Mouse (Mus musculus) CD4-positive helper T cell, adult 2 months (primary cell): ENCODE measurements around the gene Tex47.

Experiments
- DNase-seq: peaks from one replicate; pipeline ENCODE4 v3.0.0-alpha.2; 2012; ENCODE audit warnings: low read depth, missing footprints, low spot score

The Tex47 gene

GRCm38 (mm10) chr5:7303819-7304218 is at the start of gene Tex47:
Gene Tex47 (plus strand): TSS chr5:7304119.
- DNase-seq, result no peak

GRCm38 (mm10) chr5:7276659-7277455 is 27.1 kb upstream of the Tex47 start:
- DNase-seq, result no peak

DNA sequence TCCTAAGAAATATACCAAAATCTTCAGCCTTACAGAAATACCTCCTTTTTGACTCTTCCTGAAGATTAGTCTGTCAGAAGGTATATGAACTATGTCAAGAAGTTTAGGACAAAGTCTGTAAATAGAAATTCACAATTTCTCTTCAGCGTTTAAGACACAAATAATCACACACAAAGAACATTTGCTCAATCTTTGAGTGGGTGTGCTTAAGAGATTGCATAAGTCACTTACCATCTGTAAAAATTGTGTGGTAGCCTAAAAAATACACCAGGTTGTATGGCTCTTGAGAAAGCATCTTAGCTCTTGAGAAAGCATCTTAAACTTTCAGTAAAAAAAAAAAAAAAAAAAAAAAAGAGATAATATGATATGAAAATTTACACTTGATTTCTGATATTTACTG is 19.6 kb upstream of the Tex47 start:
- no peak for DNase-seq

GRCm38 (mm10) chr5:7302969-7303368 is 950 bp upstream of the Tex47 start:
- DNase-seq, result no peak

DNA sequence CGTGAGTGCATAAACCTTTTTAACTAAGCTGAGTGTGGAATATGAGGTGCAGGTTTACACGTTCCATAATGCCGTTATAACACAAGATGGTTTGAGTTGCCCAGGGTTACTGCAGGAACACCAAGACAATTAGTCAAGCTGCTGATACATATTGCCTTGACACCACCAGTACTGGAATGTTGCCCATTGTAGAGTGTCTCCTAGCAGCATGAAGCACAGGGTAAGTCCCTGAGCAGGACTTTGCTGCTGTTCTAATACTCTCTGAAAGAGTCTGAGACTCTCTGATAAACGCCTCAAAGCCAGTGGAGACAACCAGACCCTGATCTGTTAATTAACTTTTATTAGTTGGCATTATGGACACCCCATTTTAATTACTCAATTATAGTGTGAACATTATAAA is 21.7 kb downstream of the Tex47 start:
- DNase-seq, result no peak

DNA sequence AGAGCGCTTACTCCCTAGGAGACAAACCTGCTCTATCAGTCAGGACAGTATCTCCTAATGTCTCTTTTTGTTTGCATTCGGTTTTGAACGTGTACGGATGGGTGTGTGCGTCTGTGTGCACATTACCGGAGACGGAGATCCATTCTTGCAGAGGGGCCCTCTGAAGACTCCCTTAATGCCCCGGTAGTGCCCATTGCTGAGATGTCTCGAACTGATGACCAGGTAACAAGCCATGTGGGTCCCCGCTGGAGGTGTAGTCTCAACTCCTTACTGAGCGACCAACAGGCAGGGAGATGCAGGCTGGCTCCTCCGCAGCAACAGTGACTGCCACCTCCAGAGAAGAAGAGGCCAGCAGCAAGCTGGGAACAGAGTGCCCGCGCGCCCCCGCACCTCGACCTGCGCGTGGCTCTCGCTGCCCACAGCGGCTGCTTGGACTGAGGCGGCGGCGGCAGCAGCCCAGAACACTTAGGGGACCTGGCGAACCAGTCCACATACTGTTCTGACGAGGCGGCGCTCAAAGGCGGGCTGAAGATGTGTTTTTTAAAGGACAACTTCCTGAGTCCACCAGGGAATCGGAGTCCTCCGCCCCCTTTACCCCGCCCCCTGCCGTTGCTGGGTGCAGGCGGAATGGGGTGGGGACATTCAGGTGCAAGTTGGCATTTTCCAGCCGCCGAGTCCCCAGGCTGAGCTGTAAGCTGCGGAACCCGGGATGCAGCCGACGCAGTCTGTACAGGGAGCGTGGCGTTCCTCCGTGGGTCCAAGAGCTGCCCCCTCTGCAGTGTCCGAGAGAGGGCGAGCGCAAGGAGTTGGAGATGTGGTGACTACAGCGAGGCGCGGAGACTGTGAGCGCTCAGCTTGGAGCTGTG is 40.5 kb downstream of the Tex47 start, which contains the start of gene Zfp804b:
Gene Zfp804b, minus strand, starts transcription at position 612 of the 866 bp plus-strand sequence.
- DNase-seq, result no peak

DNA sequence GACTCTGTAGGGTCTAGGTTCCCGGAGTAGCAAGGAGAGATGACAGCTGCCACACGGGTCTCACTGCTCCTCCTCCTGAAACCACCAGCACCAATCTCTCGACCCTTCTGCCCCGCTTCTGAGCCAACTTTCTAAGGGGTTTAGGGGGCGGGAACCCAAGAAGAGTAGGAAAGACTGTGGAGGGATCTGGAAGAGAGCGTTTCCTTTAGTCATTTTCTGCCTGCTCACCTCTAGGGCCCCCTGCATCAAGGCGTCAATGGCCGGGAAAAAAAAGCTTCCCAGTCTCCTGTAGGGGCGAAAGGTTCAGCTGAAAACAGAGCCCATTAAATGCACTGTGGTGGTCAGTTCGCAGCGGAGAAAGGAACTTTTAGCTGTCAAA is 41.1 kb downstream of the Tex47 start:
- DNase-seq, result no peak
